Mouse (Mus musculus): ENCODE measurements around the gene Fam185a.

Gene Fam185a

DNA sequence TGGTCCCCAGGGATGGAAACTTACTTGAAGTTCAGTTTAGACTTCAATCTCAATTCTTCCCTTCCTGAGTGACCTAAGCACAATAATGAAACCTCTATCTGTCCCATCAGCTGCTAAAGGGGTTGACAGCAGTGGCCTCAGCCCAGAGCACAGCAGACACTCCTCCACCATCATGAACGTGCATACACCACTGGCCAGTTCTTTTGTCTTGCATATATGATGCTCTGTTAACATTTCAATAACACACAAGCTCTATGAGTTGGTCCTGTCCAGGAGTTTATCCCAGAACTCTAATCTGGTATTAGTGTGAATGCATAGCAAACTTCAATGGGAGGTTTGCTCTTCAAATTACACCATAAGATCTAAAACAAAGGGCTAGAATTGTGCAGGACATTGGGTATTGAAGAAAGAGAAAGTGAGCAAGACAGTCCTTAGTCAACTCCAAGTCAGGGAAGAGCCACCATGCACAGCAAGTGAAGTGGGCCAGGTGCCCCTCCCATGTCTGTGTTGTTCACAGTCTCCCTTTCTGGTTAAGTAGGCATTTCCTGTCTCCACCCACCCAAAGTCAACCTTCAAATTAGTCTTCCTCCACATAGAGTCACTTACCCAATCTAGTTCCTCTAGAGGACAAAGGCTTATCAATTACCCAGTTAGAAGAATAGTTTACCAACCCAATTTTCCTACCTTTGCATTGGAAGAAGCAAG lies 10.5 kb upstream of the Fam185a start:
- in situ Hi-C loops (cut with MboI; ENCODE audit: low pct_unique_long_range_greater_than_20kb in 1 of 2, low sequenced_read_pairs in 2 of 2, unreplicated experiment in 1 of 2): no loop called here

- in situ Hi-C loops (cut with MboI; ENCODE audit: low pct_unique_long_range_greater_than_20kb in 1 of 2, low sequenced_read_pairs in 2 of 2, unreplicated experiment in 1 of 2): no loop called here
Observed at GRCm38 (mm10) chr5:21418613-21419012, 6.1 kb upstream of the Fam185a start.

GRCm38 (mm10) chr5:21420609-21421008 lies 4.1 kb upstream of the Fam185a start:
- in situ Hi-C loops (cut with MboI; ENCODE audit: low pct_unique_long_range_greater_than_20kb in 1 of 2, low sequenced_read_pairs in 2 of 2, unreplicated experiment in 1 of 2): no loop called here

- in situ Hi-C loops (cut with MboI; ENCODE audit: low pct_unique_long_range_greater_than_20kb in 1 of 2, low sequenced_read_pairs in 2 of 2, unreplicated experiment in 1 of 2): no loop called here
Observed at GRCm38 (mm10) chr5:21426666-21427065, 1.9 kb downstream of the Fam185a start.

DNA sequence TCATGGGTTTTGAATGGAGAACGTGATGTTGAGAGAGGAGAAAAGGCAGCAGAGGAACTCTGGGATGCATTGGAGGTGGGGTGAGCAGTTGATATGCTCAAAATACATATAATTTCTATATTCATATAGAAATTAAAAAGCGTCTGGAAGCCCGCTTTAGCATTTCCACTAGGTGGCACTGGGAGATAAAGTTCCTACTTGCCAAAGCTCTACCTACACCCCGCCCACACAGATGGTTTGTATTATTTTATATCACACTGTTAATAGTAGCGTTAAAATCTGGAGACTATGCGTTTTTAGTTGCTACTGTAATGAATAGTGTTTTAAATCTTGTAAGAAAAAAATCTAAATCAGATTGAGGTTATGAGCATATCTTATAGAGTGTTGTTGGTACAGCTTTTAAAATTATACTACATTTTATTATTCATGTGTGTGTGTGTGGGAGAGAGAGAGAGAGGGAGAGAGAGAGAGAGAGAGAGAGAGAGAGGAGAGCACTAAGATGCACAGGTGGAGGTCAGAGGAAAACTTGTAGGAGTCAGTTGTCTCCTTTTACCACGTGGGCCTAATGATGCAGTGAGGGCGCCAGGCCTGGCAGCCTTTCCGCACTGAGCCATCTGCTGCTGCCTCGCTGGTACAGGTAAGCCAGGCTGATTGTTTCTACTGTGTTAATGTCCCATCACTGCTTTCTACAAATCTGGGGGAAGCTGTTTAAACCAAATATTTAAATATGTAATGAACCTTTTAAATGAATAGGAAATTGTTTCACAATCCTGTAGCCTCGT lies 9.6 kb downstream of the Fam185a start:
- in situ Hi-C loops (cut with MboI; ENCODE audit: low pct_unique_long_range_greater_than_20kb in 1 of 2, low sequenced_read_pairs in 2 of 2, unreplicated experiment in 1 of 2): no loop called here

DNA sequence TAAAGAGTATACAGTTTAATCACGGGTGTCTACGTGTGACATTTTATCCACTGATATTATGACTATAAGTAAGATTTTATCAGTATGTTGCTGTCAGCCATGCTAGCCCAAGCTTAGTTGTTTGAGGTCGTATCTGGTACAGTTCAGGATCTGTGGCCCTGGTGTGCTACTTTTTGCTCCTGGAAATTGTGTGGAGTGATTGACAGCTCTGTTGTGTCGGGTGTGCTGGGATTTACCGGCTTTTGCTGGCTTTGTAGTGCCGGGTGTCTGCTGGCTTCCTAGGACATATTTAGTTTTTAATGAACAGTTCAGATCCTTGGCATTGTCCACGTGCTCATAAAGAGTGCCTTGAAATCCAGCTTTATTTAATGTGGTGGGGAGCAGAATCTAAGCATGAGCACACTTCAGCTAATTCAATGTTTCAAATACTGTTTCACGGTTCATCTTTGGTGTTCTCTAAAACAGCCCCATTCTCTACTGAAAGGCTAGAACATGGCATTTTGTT lies 11.8 kb downstream of the Fam185a start:
- in situ Hi-C loops (cut with MboI; ENCODE audit: low pct_unique_long_range_greater_than_20kb in 1 of 2, low sequenced_read_pairs in 2 of 2, unreplicated experiment in 1 of 2): no loop called here

GRCm38 (mm10) chr5:21438428-21438827 lies 13.7 kb downstream of the Fam185a start:
- in situ Hi-C loops (cut with MboI; ENCODE audit: low pct_unique_long_range_greater_than_20kb in 1 of 2, low sequenced_read_pairs in 2 of 2, unreplicated experiment in 1 of 2): no loop called here

DNA sequence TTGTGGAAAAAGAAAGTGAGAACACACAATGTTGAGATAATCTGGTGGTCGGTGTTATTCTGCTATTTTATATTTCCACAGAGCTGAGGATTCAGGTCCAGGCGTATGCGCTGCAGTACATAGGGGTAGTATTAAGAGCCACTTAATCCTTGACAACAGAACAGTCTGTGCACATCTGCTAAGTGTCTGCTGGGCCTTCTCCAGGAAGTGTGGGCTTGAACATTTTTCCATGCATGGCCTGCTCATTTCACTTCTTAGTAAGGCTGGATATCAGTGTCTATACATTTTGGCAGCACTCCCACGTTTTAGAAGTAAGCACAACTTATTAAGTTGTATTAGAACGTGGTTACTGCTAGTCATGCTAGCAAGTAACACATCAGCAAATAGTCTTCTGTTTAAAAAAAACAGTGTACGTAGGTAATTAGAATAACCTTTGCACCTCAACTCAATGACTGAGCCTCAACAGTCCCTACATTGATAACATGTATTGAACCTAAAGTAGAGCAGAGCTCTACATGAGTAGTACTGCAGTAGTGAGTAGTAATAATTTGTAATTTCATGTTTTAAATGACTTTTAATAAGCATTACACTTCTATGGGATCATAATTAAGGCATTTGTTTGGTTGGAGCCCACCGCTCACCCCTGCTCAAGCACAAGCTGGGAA lies 14.8 kb downstream of the Fam185a start:
- in situ Hi-C loops (cut with MboI; ENCODE audit: low pct_unique_long_range_greater_than_20kb in 1 of 2, low sequenced_read_pairs in 2 of 2, unreplicated experiment in 1 of 2): no loop called here

GRCm38 (mm10) chr5:21440833-21441530 lies 16.2 kb downstream of the Fam185a start:
- in situ Hi-C loops (cut with MboI; ENCODE audit: low pct_unique_long_range_greater_than_20kb in 1 of 2, low sequenced_read_pairs in 2 of 2, unreplicated experiment in 1 of 2): no loop called here

- in situ Hi-C loops (cut with MboI; ENCODE audit: low pct_unique_long_range_greater_than_20kb in 1 of 2, low sequenced_read_pairs in 2 of 2, unreplicated experiment in 1 of 2): no loop called here
Observed at GRCm38 (mm10) chr5:21467387-21467786, 42.6 kb downstream of the Fam185a start.

GRCm38 (mm10) chr5:21468100-21468499 lies 43.3 kb downstream of the Fam185a start:
- in situ Hi-C loops (cut with MboI; ENCODE audit: low pct_unique_long_range_greater_than_20kb in 1 of 2, low sequenced_read_pairs in 2 of 2, unreplicated experiment in 1 of 2): no loop called here

DNA sequence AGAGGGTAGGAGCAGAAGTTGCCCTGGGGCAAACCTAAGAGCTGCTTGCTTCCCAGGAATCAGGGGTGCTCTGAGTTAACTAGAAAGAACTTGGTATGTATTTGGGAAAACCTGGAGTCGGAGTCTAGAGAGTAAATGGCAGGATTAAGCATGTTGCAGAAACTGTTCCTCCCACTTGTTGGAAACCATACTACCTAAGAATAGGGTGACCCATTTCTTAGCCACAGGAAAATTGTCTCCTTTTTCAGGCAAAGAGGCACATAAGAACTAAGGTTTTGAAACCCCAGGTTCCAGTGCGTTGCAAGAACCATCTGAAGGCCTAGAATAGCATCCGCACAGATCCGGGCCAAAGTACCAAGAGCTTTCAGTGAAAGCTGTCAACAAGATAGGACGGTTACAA lies 53.7 kb downstream of the Fam185a start:
- in situ Hi-C loops (cut with MboI; ENCODE audit: low pct_unique_long_range_greater_than_20kb in 1 of 2, low sequenced_read_pairs in 2 of 2, unreplicated experiment in 1 of 2): no loop called here

DNA sequence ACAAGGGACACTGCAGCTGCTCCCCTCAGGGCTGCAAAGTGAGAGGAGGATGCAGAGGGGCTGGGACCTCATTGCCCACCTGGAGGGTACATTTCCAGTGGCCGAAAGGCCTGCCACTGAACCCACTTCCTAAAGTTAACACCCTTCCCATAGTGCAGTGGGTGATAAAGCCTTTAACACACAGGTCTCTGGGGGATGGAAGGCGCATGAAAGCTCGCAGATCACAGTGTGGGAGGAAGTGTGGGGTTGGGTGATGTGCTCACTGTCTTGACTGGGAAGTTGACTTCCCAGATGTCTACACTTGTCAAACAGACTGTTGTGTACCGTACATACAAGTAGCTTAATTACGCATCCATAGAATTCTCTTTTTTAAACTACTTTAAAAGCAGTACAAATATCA lies 55.0 kb downstream of the Fam185a start:
- in situ Hi-C loops (cut with MboI; ENCODE audit: low pct_unique_long_range_greater_than_20kb in 1 of 2, low sequenced_read_pairs in 2 of 2, unreplicated experiment in 1 of 2): no loop called here

GRCm38 (mm10) chr5:21481521-21481920 lies 56.8 kb downstream of the Fam185a start:
- in situ Hi-C loops (cut with MboI; ENCODE audit: low pct_unique_long_range_greater_than_20kb in 1 of 2, low sequenced_read_pairs in 2 of 2, unreplicated experiment in 1 of 2): no loop called here

DNA sequence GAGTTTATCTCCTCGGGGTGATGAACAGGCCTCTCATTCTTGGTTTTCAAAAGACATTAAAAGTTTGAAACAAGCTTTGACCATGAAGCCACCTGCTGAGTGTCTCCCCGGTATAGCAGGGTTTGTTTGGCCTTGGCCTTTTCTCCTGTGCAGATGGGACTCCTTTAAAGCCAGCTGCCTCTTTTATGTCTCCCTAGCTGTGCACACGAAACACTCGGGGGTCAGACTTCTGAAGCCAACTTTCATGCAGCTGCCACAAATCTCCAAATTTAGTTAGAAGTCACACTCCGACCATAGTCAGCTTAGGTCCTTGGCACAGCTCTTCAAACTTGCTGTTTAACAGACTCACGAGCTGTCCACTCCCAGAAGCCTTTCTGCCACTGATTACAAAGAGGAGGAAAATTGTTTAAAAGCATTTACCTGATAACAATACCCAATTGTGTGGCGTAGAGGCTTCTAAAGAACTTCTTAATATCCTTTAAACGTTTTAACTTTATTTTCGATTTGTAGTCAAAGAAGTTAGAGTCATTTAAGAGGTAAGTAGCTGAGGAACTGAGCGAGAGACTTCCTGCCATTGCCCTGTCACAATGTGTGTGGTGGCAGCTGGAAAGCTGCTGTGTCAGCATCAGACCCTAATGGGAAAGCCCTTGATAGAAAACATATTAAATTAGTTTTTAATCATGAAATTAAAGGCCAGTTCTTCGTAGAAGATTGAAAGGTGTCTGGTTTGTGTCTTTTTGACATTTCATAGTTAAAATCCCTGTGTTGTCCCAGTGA lies 57.9 kb downstream of the Fam185a start:
- in situ Hi-C loops (cut with MboI; ENCODE audit: low pct_unique_long_range_greater_than_20kb in 1 of 2, low sequenced_read_pairs in 2 of 2, unreplicated experiment in 1 of 2): no loop called here

DNA sequence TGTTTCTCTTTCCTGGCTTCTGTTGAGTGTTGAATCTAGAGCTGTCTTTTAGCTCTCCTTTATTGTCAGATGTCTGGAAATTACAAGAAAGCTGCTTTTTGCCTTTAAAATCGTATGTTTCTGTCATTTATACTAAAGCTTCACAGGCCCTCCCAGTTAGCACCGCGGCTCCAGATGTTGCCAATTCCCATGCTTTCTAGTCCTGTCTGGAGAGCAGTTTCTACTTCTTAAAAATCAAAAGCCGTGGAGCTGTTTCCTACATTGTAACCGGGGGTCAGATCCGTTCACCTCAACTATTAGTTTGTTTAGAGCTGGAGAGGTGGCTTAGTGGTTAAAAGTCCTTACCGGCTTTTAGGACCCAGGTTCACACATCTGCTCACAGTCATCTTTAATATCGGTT lies 58.5 kb downstream of the Fam185a start:
- in situ Hi-C loops (cut with MboI; ENCODE audit: low pct_unique_long_range_greater_than_20kb in 1 of 2, low sequenced_read_pairs in 2 of 2, unreplicated experiment in 1 of 2): no loop called here

DNA sequence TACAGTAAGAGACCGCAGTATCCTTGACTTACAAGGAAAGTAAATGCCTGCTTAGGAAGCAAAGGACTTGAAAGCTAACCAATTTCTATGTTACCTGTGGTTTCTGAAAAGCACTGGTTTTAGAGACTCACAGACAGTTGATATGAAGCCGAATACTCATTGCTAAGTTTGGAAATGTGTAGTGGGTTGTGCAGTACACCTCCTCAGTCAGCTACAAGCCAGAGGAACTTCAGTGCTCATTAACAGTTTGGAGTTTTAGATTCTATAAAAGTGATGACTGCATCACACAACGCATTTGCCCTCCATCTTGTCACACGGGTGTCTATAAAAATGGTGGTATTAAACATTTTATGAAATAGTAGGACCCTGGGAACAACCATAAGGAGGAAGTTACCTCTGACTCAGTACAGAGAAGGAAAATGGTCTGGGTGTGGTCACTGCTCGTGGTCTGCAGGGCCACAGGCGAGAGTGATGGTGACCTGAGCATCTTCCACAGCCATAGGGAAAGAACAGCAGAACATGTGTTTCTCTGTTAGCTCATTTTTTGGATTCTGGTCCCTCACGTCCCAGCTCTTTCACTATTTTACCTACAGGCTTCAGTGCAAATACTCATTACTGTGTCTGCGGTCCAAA lies 60.6 kb downstream of the Fam185a start:
- in situ Hi-C loops (cut with MboI; ENCODE audit: low pct_unique_long_range_greater_than_20kb in 1 of 2, low sequenced_read_pairs in 2 of 2, unreplicated experiment in 1 of 2): no loop called here

DNA sequence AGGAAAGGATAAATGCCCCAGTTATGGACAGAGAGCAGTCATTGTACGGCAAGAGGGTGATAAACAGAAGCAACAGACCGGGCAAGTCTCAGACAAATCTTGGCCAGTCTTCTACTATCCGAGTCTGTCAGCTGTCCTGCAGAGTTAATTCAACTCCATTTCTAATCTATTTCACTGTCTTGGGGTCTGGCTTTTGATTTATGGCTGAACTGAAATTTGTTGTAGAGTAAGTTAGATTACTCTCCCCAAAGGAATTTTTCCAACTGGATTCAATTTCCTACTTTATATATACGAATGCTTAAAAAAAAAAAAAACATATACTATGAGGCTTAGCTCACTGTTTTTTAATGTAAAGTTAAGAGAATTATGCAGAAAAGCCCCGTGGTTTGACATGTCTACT lies 62.0 kb downstream of the Fam185a start:
- in situ Hi-C loops (cut with MboI; ENCODE audit: low pct_unique_long_range_greater_than_20kb in 1 of 2, low sequenced_read_pairs in 2 of 2, unreplicated experiment in 1 of 2): no loop called here

All from mouse embryonic stem cell (cell line).